Mouse (Mus musculus) lung, postnatal 0 days (tissue): Measurements from ENCODE around the gene Gfra1.

Experiments used
- CTCF ChIP-seq: IDR thresholded peaks from 2 replicates; pipeline ENCODE4 v1.5.1; 2016; ENCODE audit warnings: antibody characterized with exemption, mild to moderate bottlenecking
- EP300 ChIP-seq: IDR thresholded peaks from 2 replicates; pipeline ENCODE4 v1.6.1; 2016; ENCODE audit warnings: antibody characterized with exemption, mild to moderate bottlenecking, control low read depth

GRCm38 (mm10) chr19:58244148-58244547 lies 211.6 kb downstream of the Gfra1 start:
- TF ChIP-seq CTCF = no peak
- no peak for TF ChIP-seq EP300
